Mouse (Mus musculus): ENCODE results near the gene Ces1d. TPM values are rescaled to one million over a fixed set of nuclear protein-coding genes. Genes with fewer than 3 reads are reported as not detected.

Ces1d gene
- polyA plus RNA-seq, 1 experiment = 0.94 TPM

DNA sequence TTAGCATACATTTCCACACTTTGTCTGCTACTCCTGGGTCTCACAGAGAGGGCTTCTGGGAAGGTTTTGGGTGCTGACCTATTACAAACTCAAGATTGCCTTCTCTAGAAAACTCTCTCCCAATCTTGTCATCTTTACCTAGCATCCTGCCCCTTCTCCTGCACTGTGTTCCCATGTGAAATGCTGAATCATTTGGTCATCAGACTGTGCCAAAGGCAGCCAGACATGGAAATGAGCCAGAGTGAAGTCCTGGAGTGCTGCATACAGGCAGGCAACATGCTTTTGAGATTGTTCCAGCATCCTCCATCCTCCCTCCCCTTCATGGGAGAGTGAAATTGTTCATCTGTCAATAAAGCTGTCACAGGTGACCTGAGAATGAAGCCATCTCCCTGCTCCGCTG is 46.2 kb downstream of the Ces1d start:
- Histone ChIP-seq H3K4me1 (ENCODE audit: control insufficient read depth, insufficient read depth, low read length) (no peaks in the 10 kb centered on the region), H3K4me3 (ENCODE audit: insufficient read depth, low read length) (no peak overlapping the region), H3K27ac (ENCODE audit: insufficient read depth, low read length) (no peak overlapping the region)
- TF ChIP-seq CTCF (IDR thresholded peaks at IDR 0.05; ENCODE audit: extremely low read depth, insufficient read depth, low read length) (no peak), POLR2A (IDR thresholded peaks at IDR 0.05; ENCODE audit: extremely low read depth, insufficient read depth, low read length) (no peak)

DNA sequence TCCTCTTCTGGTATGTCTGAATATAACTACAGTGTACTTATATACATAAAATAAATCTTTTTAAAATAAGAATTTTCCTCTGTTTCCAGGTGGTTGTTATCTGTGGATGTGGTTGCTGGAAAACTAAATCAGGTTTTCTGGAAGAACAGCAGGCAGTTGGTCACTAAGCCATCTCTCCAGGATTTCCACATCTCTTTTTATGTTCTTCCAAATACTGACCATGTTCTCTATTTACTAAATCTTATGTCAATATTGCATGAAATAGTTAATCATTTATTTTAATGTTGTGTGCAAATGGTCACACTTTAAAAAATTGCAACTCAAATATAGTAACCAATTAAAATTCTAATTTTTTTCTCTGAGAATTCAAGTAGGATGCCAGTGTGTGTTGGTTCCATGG is 50.3 kb downstream of the Ces1d start:
- TF ChIP-seq CTCF (IDR thresholded peaks at IDR 0.05; ENCODE audit: extremely low read depth, insufficient read depth, low read length) (no peak), POLR2A (IDR thresholded peaks at IDR 0.05; ENCODE audit: extremely low read depth, insufficient read depth, low read length) (no peak)
- no peak overlapping the region for H3K4me3 ChIP-seq (ENCODE audit: insufficient read depth, low read length)
- H3K4me1 ChIP-seq (ENCODE audit: control insufficient read depth, insufficient read depth, low read length) = no peaks in the 10 kb centered on the region

DNA sequence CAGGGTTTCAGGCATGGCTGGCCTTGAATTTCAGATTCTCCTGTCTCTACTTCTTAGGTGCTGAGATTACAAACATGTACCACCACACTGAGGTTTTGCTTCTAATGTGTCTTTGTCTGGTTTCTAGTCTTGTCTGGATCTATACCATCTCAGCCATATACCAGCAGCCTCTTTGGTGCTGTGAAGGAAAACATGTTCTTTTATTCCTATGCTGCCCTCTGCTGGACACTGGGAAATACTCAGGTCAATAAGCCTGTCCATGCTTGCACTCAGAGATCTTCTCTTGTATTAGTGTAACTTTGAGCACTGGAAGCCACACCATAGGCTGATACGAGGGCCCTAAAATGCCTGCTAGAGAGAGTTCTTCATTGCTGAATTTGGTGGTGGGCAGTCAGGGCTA is 56.9 kb downstream of the Ces1d start:
- TF ChIP-seq CTCF (IDR thresholded peaks at IDR 0.05; ENCODE audit: extremely low read depth, insufficient read depth, low read length) = peak; percentile 25; the same call in 1 of the 2 replicates
- TF ChIP-seq POLR2A (IDR thresholded peaks at IDR 0.05; ENCODE audit: extremely low read depth, insufficient read depth, low read length) = no peak
- Histone ChIP-seq H3K4me1 (ENCODE audit: control insufficient read depth, insufficient read depth, low read length) (no peaks in the 10 kb centered on the region), H3K4me3 (ENCODE audit: insufficient read depth, low read length) (no peak overlapping the region), H3K27ac (ENCODE audit: insufficient read depth, low read length) (no peak overlapping the region)

More for the DNA sequence above, 50.3 kb downstream of the Ces1d start:
- no peak overlapping the region for H3K27ac ChIP-seq (ENCODE audit: insufficient read depth, low read length)

DNA sequence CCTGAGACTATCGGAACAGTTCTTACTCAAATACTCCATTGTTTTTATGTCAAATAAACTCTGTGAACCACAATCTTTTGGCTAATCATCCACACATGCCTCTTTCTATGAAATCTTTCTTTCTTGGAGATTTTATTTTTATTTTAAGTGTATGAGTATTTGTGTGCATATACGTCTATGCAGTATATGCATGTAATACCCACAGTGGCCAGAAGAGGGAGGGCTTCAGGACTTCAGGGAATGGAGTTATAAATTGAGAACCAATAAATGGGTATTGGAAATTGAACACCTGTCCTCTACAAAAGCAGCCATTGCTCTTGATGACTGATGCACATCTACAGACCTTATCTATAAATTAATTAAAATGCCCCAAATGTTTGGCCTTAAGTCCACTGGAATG is 65.4 kb downstream of the Ces1d start:
- no peak overlapping the region for H3K4me3 ChIP-seq (ENCODE audit: insufficient read depth, low read length)
- no peaks in the 10 kb centered on the region for H3K4me1 ChIP-seq (ENCODE audit: control insufficient read depth, insufficient read depth, low read length)
- TF ChIP-seq CTCF (IDR thresholded peaks at IDR 0.05; ENCODE audit: extremely low read depth, insufficient read depth, low read length) (no peak), POLR2A (IDR thresholded peaks at IDR 0.05; ENCODE audit: extremely low read depth, insufficient read depth, low read length) (no peak)
- H3K27ac ChIP-seq (ENCODE audit: insufficient read depth, low read length) = no peak overlapping the region

DNA sequence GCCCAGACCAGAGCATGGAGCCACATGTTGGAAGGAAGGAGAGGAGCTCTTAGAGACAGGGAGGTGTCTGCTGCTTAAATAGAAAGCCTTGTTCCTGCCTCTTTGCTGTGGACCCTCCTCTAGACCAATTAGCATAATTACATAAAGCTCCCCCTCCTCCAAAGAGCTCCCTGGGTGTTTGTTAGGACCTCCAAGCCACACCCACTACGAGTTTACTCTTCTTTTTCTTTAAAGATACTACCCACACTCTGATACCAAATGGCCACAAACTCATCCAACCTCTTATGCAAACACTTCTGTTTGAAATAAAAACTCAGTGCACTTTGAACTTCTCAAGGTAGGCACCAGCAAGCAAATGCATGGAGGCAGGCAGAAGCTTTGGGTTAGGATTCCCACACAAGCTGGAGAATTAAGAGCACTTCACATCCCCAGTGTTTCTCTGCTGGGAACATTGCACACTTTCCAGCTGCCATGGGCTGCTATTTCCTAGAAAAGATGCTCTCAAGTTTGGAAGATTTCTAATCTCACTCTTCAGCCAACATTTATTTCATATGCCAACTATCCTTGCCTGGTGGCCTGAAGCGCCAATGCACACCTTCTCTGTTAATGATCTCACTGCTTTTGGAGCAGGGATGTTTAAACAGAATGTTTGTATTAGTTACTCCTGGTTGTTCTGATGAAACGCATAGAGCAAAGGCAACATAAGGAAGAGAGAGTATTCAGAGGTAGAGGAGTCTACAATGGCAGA is 66.2 kb downstream of the Ces1d start, which contains the start of gene Ces1c:
Ces1c (minus strand) TSS at position 51 of the 748 bp plus-strand sequence.
- Histone ChIP-seq H3K4me1 (ENCODE audit: control insufficient read depth, insufficient read depth, low read length) (no peaks in the 10 kb centered on the region), H3K27ac (ENCODE audit: insufficient read depth, low read length) (no peak within 1 kb of the TSS), H3K4me3 (ENCODE audit: insufficient read depth, low read length) (no peak within 1 kb of the TSS)
- TF ChIP-seq POLR2A (IDR thresholded peaks at IDR 0.05; ENCODE audit: extremely low read depth, insufficient read depth, low read length) (no peak), CTCF (IDR thresholded peaks at IDR 0.05; ENCODE audit: extremely low read depth, insufficient read depth, low read length) (no peak)

DNA sequence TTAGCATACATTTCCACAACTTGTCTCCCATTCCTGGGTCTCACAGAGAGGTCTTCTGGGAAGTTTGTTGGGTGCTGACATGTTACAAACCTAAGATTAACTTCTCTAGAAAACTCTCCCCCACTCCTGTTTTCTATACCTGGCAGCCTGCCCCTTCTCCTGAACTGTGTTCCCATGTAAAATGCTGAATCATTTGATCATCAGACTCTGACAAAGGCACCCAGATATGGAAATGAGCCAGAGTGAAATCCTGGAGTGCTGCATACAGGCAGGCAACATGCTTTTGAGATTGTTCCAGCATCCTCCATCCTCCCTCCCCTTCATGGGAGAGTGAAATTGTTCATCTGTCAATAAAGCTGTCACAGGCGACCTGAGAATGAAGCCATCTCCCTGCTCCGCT is 71.2 kb downstream of the Ces1d start:
- Histone ChIP-seq H3K4me3 (ENCODE audit: insufficient read depth, low read length) (no peak overlapping the region), H3K4me1 (ENCODE audit: control insufficient read depth, insufficient read depth, low read length) (no peaks in the 10 kb centered on the region), H3K27ac (ENCODE audit: insufficient read depth, low read length) (no peak overlapping the region)
- TF ChIP-seq POLR2A (IDR thresholded peaks at IDR 0.05; ENCODE audit: extremely low read depth, insufficient read depth, low read length) (no peak), CTCF (IDR thresholded peaks at IDR 0.05; ENCODE audit: extremely low read depth, insufficient read depth, low read length) (no peak)

DNA sequence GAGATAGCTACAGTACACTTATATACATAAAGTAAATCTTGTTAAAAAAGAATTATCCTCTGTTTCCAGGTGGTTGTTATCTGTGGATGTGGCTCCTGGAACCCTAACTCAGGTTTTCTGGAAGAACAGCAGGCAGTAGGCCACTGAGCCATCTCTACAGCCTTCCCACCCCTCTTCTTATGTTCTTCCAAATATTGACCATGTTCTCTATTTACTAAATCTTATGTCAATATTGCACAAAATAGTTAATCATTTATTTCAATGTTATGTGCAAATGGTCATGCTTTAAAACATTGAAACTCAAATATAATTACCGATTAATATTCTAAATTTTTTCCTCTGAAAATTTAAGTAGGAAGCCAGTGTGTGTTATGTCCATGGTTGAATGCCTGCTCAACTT is 75.6 kb downstream of the Ces1d start:
- Histone ChIP-seq H3K27ac (ENCODE audit: insufficient read depth, low read length) (no peak overlapping the region), H3K4me3 (ENCODE audit: insufficient read depth, low read length) (no peak overlapping the region), H3K4me1 (ENCODE audit: control insufficient read depth, insufficient read depth, low read length) (no peaks in the 10 kb centered on the region)
- no peak for TF ChIP-seq CTCF (IDR thresholded peaks at IDR 0.05; ENCODE audit: extremely low read depth, insufficient read depth, low read length)
- TF ChIP-seq POLR2A (IDR thresholded peaks at IDR 0.05; ENCODE audit: extremely low read depth, insufficient read depth, low read length) = no peak

Other genes with a start within 250 kb of the Ces1d start
- 0.02 TPM in 2 replicates for gene Slc6a2, start 237.8 kb downstream of the Ces1d start, polyA plus RNA-seq (2012; rRNA removed)
- gene Ces1a, start 149.6 kb downstream of the Ces1d start, polyA plus RNA-seq (2012; rRNA removed) = 0.08 and 0.09 TPM in 2 replicates
- not detected in 2 replicates for gene Ces1b, start 117.8 kb downstream of the Ces1d start, polyA plus RNA-seq (2012; rRNA removed)
- gene Ces1c, start 66.6 kb downstream of the Ces1d start, polyA plus RNA-seq (2012; rRNA removed) = not detected in 2 replicates
- gene Ces1e, start 31.8 kb upstream of the Ces1d start, polyA plus RNA-seq (2012; rRNA removed) = not detected in 2 replicates
- gene Ces1f, start 81.9 kb upstream of the Ces1d start, polyA plus RNA-seq (2012; rRNA removed) = 0.11 TPM in 1 of 2 replicates, not detected in the other
- gene Ces1g, start 139.5 kb upstream of the Ces1d start, polyA plus RNA-seq (2012; rRNA removed) = 0.06 TPM in 1 of 2 replicates, not detected in the other
- gene Ces1h, start 181.9 kb upstream of the Ces1d start, polyA plus RNA-seq (2012; rRNA removed) = not detected in 2 replicates

Data from cortical plate, adult 2 months (tissue).